Mouse (Mus musculus) kidney, embryonic 16.5 days (tissue): ENCODE measurements around the gene Spindoc. TPM values are rescaled to one million over a fixed set of nuclear protein-coding genes. Genes with fewer than 3 reads are reported as not detected.
A peak's percentile ranks its signal among the peaks of the same experiment; 100 is the strongest.
"Not testable (repeated sequence)": the region's sequence is repeated elsewhere in the genome, so short reads cannot be mapped to it uniquely, and the experiment has no call there.

Experiments used
- ATAC-seq: fragments of 200-750 bp; cut with Nextera tagmentation; 2 replicates; pipeline ENCODE4 v1.8.0; 2017; ENCODE audit warnings: moderate TSS enrichment; ENCODE audit not compliant: low FRiP score, low TSS enrichment
- H3K27ac ChIP-seq: fragments of 300-500 bp; sonication (generic); 2 replicates; pipeline ENCODE4 v1.5.1; 2014; ENCODE audit warnings: low read length
- H3K27me3 ChIP-seq: fragments of 300-500 bp; sonication (generic); 2 replicates; pipeline ENCODE4 v1.6.1; 2014; ENCODE audit warnings: low read length, control low read depth, mixed read lengths; ENCODE audit not compliant: insufficient read depth
- H3K36me3 ChIP-seq: fragments of 300-500 bp; sonication (generic); 2 replicates; pipeline ENCODE4 v1.6.1; 2014; ENCODE audit warnings: low read length, control low read depth, mixed read lengths; ENCODE audit not compliant: insufficient read depth
- H3K4me1 ChIP-seq: fragments of 300-500 bp; sonication (generic); 2 replicates; pipeline ENCODE4 v1.6.1; 2014; ENCODE audit warnings: low read length, control low read depth, mixed read lengths; ENCODE audit not compliant: insufficient read depth
- H3K4me2 ChIP-seq: fragments of 300-500 bp; sonication (generic); replicated peaks from 2 replicates; pipeline ENCODE4 v1.6.1; 2014; ENCODE audit warnings: low read depth, low read length
- H3K4me3 ChIP-seq: fragments of 300-500 bp; sonication (generic); 2 replicates; pipeline ENCODE4 v1.5.1; 2014; ENCODE audit warnings: mild to moderate bottlenecking, low read length
- H3K9ac ChIP-seq: fragments of 300-500 bp; sonication (generic); replicated peaks from 2 replicates; pipeline ENCODE4 v1.6.1; 2014; ENCODE audit warnings: low read length
- H3K9me3 ChIP-seq: fragments of 300-500 bp; sonication (generic); 2 replicates; pipeline ENCODE4 v1.6.1; 2016; ENCODE audit warnings: low read length, control low read depth
- WGBS: fragments of 180-500 bp; shearing (Covaris S2); extraction: QIAGEN DNeasy Blood & Tissue Kit; methylation state at CpG from one replicate; pipeline ENCODE4 v1.1.7; 2014; 5-methylcytosine and 5-hydroxymethylcytosine counted together
- polyA plus RNA-seq: library from polyadenylated mRNA; unstranded; fragments of >200 nt; fragmentation: Nextera tagmentation; extraction: Ambion mirVana; gene quantifications from 2 replicates; pipeline ENCODE4 v1.2.1, GENCODE M21; 2015

Spindoc gene
- polyA plus RNA-seq, 1 experiment from 2014 or later, result 33.2 TPM

DNA sequence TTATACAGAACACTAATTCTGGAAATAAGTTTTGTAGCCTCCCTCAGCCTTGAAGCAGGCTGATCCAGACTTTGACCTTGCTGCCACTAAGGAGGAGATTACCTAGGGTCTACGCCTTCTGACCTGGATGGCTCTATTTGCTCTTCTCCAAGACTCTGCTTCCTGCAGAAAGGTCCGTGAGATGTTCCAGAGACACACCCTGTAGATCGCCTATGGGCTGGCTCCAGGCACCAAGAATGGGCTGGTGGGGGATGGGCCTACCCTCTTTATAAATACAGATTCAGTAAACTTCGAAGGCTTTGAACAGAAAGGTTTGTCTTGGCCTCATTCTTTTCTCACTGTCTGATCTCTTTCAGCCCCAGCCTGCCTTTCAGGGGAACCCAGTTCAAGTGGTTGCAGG lies 13.3 kb downstream of the Spindoc start:
- not testable (repeated sequence) for ATAC-seq, H3K9ac ChIP-seq
- peaks cover 66% of the 10 kb centered on the region for H3K36me3 ChIP-seq

DNA sequence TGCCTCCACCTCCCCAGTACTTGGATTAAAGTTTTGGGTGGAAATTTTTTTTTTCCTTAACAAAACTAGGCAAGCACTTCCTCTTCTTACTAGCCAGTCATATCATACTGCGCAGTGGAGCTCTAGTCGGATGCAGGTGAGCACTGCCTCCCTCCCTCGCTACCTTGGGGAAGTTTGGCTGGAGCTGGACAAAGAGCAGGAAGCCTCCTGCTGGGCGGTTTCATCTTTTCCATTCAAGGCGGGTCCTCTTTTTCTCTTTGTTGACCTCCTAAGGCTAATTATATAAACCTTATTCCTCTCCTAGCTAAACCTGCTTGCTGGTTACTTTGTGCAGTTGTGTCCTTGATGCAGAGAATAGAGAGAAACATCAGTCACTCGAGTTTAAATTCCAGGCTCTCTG lies 29.2 kb downstream of the Spindoc start:
- Histone ChIP-seq H3K27me3 (no peaks in the 10 kb centered on the region), H3K4me2 (no peak overlapping the region), H3K27ac (no peak overlapping the region), H3K9me3 (no peaks in the 10 kb centered on the region), H3K4me3 (no peak overlapping the region), H3K9ac (no peak overlapping the region), H3K36me3 (peaks cover 19% of the 10 kb centered on the region), H3K4me1 (no peaks in the 10 kb centered on the region)
- WGBS, result 57% methylated on average over 6 of the region's 6 CpGs
- ATAC-seq, result no peak

More for the DNA sequence above, 13.3 kb downstream of the Spindoc start:
- not testable (repeated sequence) for H3K4me1 ChIP-seq, H3K4me3 ChIP-seq, H3K27ac ChIP-seq, H3K27me3 ChIP-seq, H3K4me2 ChIP-seq, H3K9me3 ChIP-seq
- 91% methylated on average over 4 of the region's 4 CpGs for WGBS

DNA sequence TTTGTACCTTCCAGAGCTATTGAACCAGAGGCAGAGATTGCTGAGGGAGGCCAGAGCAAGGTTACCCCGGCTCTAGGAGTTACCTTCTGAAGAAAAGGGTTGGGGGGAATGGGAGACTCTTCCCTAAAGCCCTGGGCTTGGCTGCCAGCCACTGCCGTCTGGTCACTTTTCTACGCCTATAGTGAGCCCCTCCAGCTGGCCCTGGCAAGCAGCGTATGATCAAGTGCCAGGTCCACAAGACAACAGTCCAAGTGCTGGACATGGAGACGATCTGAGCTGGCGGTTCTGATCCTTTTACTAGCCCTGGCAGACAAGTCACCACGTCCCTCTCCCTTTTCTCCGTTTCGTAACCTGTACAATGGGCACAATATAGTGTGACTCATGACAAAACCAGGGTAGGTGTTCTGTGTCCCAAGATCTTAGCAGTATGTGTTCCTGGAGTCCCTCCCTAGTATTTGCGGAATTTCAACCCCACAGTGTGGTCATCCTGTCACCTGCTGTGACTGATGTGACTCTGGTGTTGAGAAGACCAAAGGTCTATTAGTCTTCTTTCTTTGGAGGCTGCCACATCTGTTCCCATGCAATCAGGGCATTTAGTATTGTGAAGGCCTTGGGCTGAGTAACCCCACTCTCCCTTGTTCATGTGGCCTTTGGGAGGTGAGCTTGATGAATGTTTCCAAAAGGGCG lies 29.8 kb downstream of the Spindoc start:
- H3K36me3 ChIP-seq, result peaks cover 15% of the 10 kb centered on the region
- no peak overlapping the region for H3K4me3 ChIP-seq
- 85% methylated on average over 11 of the region's 11 CpGs for WGBS
- no peaks in the 10 kb centered on the region for H3K27me3 ChIP-seq
- ATAC-seq, result no peak
- H3K9me3 ChIP-seq, result no peaks in the 10 kb centered on the region
- no peak overlapping the region for H3K4me2 ChIP-seq
- H3K27ac ChIP-seq, result no peak overlapping the region
- no peak overlapping the region for H3K9ac ChIP-seq
- no peaks in the 10 kb centered on the region for H3K4me1 ChIP-seq

DNA sequence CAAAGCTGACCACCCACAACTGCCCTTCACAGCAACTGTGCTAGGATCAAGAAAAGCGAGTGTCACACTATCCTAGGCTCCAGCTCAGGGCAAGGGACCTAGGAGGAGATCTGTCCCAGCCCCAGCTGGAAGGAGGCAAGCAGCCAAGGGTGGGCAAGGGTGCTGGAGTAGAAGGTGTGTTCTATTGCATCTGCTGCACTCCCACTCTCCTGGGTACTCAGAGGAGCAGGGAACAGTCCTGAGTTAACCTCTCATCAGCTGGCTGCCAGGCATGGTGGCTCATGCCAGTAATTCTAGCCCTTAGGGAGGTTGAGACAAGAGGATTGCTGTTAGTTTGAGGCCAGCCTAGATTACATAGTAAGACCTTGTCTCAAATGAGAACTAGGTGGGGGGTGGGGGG lies 32.8 kb downstream of the Spindoc start:
- ATAC-seq, result no peak
- 50% methylated on average over 1 of the region's 1 CpGs for WGBS

DNA sequence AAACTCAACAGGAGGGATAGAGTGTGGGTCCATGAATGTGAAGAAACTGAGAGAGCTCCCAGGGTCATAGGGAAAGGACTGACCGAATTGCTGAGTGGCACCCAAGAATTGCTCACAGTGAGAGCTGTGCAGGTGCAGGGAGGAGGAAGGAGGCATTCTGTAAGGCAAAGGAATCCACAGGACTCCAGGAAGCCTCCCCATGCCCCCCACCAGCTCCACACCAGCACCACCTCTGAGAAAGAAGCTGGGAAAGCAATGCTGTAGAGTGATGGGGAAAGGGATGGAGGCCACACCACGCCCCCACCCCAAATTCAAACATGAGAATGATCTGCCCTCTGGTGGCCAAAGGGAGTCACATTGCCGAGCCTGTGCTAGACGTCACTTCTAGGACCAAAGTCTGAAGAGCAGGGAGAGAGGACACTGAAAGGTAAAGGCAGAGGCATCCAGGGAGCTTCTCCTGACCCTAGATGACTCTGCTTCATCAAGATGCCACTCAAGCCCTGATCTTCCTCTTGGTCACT lies 37.5 kb downstream of the Spindoc start:
- no peaks in the 10 kb centered on the region for H3K27me3 ChIP-seq
- peaks cover 6% of the 10 kb centered on the region; the same call in 1 of the 2 replicates for H3K4me1 ChIP-seq
- H3K27ac ChIP-seq, result no peak overlapping the region
- no peaks in the 10 kb centered on the region for H3K9me3 ChIP-seq
- no peak overlapping the region for H3K4me3 ChIP-seq
- 26% methylated on average over 4 of the region's 4 CpGs for WGBS
- no peak for ATAC-seq
- no peaks in the 10 kb centered on the region for H3K36me3 ChIP-seq
- no peak overlapping the region for H3K9ac ChIP-seq
- no peak overlapping the region for H3K4me2 ChIP-seq

More for the DNA sequence above, 32.8 kb downstream of the Spindoc start:
- H3K4me3 ChIP-seq, result no peak overlapping the region
- no peak overlapping the region for H3K4me2 ChIP-seq
- H3K4me1 ChIP-seq, result no peaks in the 10 kb centered on the region
- no peaks in the 10 kb centered on the region for H3K9me3 ChIP-seq
- no peaks in the 10 kb centered on the region for H3K36me3 ChIP-seq
- no peaks in the 10 kb centered on the region for H3K27me3 ChIP-seq
- no peak overlapping the region for H3K27ac ChIP-seq
- H3K9ac ChIP-seq, result no peak overlapping the region

DNA sequence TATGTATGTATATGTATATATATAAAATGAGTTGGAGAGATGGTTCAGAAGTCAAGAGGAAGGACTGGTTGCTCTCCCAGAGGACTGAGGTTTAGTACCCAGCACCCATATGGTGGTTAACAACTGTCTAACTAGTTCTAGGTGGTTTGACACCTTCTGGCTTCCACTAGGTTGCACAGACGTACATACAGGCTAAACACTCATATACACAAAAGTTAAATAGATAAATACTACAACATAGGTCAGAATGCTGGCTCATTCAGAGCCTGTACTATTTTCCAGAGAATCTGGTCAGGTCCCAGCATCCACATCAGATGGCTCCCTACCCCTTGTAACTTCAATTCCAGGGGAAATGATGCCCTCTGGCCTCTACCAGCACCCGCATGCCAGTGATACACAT lies 40.1 kb downstream of the Spindoc start:
- ATAC-seq, result no peak
- Histone ChIP-seq H3K27ac (no peak overlapping the region), H3K9me3 (no peaks in the 10 kb centered on the region), H3K36me3 (no peaks in the 10 kb centered on the region), H3K9ac (0 out of 2 replicates have a peak overlapping the region, but pooled peaks have one; percentile 0), H3K4me2 (no peak overlapping the region), H3K4me3 (no peak overlapping the region), H3K4me1 (peaks cover 32% of the 10 kb centered on the region), H3K27me3 (no peaks in the 10 kb centered on the region)
- 75% methylated on average over 2 of the region's 2 CpGs for WGBS

DNA sequence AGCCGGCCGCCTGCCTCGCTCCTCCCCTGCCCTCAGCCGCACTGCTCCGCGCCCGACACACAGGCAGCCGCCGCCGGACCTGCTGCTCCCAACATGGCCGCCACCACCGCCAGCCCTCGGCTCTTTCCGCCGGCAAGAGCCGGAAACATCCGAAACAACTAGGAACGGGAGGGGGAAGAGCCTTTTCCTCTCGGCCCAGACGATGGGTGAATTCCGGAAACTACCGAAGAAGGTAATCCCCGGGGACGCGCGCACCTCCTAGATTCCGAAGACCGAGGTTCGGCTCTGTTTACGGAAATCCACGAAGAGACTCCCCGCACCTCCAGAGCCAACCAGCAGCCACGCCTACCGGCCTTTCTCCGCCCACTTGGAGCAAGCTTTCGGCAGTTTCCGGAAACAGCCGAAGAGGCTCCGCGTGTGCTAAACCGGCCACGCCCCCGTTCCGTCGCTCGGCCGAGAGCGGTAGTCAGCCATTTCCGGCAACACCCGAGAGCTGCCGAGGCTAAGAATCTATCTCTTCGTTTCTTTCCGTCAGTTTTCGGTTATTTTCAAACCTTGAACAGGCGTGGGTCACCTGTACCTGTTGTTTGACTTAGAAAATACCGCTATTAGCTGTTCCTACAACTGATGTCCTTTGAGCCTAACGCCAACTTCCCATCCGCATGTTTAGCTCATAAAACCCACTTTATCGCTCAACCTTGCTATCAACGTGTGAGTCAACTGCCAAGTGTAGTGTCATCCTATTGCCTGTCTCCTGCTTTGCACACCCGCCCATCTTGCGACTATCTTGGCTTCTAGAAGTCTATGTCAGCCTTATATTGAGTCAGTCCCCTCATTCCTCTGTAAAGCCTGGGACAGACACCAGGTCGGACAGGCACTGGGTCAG lies 41.0 kb downstream of the Spindoc start, which contains the start of gene Mark2:
TSS of gene Mark2 (minus strand) at position 349 of the 886 bp plus-strand sequence.
- peak; percentile 95 for ATAC-seq
- peaks cover 41% of the 10 kb centered on the region for H3K4me1 ChIP-seq
- H3K27ac ChIP-seq, result peak within 1 kb of the TSS; percentile 87
- no peaks in the 10 kb centered on the region for H3K36me3 ChIP-seq
- H3K4me3 ChIP-seq, result peak within 1 kb of the TSS; percentile 93
- H3K9ac ChIP-seq, result peak within 1 kb of the TSS; percentile 93
- WGBS, result 2% methylated on average over 58 of the region's 63 CpGs
- no peaks in the 10 kb centered on the region for H3K9me3 ChIP-seq
- H3K27me3 ChIP-seq, result no peaks in the 10 kb centered on the region
- peak within 1 kb of the TSS; percentile 96 for H3K4me2 ChIP-seq

DNA sequence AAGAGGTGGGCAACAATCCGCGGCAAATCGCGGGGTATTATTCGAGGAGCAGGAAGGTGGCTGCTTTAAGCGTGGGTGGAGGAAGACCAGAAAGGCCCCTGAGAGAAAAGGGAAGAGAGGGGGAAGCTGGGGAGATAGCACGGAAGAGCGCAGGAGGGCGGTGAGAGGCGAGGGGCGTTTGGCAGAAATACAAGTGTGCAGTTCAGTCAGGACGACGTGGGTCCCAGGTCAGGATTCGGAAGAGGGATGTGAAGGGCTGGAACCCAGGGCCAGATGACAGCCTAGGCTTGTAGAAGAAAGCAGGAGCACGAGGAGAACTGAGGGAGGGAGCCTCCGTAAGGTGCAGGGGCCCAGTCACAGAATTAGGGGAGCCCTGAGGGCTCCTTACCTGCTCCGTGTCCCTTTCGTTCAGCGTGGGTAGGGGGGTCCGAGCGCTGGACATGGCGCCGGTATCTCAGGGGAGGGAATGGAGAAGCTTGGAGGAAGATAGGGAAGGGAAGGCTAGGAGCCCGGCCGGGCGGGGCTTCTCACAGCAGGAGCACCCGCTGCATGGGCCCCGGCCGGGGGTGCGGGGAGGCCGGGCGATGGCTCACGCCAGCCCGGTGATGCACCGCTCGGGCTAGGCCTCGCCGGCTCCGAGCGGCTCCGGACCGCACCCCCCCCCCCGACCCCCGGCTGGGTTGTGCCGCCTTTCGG lies 41.9 kb downstream of the Spindoc start:
- peak; percentile 86 for ATAC-seq
- H3K4me2 ChIP-seq, result peak overlapping the region; percentile 96
- WGBS, result 0% methylated on average over 28 of the region's 46 CpGs
- peak overlapping the region; percentile 93 for H3K4me3 ChIP-seq
- peaks cover 46% of the 10 kb centered on the region for H3K4me1 ChIP-seq
- H3K27me3 ChIP-seq, result no peaks in the 10 kb centered on the region
- H3K27ac ChIP-seq, result peak overlapping the region; percentile 87
- no peaks in the 10 kb centered on the region for H3K36me3 ChIP-seq
- peak overlapping the region; percentile 93 for H3K9ac ChIP-seq
- no peaks in the 10 kb centered on the region for H3K9me3 ChIP-seq

DNA sequence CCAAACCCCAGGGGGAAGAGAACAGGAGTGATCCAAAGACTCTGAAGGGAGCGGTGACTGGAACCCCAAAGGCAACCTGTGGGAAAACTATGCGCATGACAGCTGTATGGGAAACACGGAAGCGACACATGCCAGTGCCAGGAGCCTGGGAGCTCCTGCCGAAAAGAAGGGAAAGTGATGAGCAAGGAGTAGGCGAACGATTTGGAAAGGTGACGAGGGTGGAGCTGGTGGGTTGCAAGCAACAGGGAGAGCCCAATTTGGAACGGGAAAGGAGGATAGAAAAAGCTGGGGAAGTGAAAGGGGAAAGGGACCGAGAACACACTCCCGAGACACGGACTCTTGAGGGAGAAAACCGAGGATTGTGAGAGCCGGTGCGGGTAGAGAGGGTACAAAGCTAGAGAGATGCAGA lies 42.4 kb downstream of the Spindoc start:
- peak overlapping the region; percentile 96 for H3K4me2 ChIP-seq
- H3K36me3 ChIP-seq, result no peaks in the 10 kb centered on the region
- no peak for ATAC-seq
- peak overlapping the region; percentile 93 for H3K4me3 ChIP-seq
- H3K4me1 ChIP-seq, result peaks cover 50% of the 10 kb centered on the region
- H3K27me3 ChIP-seq, result no peaks in the 10 kb centered on the region
- H3K27ac ChIP-seq, result peak overlapping the region; percentile 87; the same call in 1 of the 2 replicates
- H3K9me3 ChIP-seq, result no peaks in the 10 kb centered on the region
- WGBS, result 2% methylated on average over 15 of the region's 15 CpGs
- H3K9ac ChIP-seq, result peak overlapping the region; percentile 93
